Mouse (Mus musculus): Measurements from ENCODE around the gene Htr6. TPM values are rescaled to one million over a fixed set of nuclear protein-coding genes. Genes with fewer than 3 reads are reported as not detected.

Htr6 gene
- polyA plus RNA-seq, 1 experiment from 2014 or later = 0.28 TPM

DNA sequence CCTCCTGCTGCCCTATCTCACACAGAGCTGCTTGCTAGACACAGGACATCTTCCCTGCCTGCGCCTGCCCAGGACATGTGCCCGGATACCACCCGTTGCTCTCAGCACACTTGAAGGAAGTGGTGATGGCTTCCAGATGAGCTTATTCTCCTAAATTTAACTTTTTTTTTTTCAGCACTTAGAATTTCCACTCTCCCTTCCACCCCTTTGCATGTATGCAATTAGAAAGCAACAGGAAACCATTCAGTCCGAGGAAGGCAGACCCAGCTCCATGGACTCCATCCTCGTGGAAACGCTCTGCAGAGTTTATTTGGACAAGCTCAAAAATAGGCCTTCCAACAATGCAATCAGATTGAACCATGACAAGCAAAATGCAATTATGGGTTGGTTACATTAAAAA, 26.2 kb upstream of the Htr6 start:
- 42% methylated on average over 6 of the region's 6 CpGs for WGBS
- peaks cover 19% of the 10 kb centered on the region for H3K36me3 ChIP-seq
- peak overlapping the region; percentile 88 for H3K27ac ChIP-seq (replicated peaks)

DNA sequence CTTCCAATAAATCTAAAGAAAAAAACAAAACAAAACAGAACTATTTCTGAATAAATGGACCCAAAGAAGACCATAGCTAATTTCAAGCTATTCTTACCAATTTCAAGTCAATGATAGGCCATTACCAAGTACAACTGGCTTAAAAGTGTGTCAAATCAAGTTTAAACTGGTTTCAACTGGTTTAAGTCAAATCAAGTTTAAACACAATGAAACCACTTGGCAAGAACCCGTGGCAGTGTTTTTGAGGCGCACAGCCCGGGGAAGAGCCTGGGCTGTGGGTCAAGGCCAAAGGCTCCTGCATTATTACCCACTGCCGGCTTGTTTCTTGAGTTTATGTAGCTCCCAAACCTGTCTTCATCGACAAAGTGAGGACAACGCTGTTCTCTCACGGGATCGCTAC, 25.0 kb upstream of the Htr6 start:
- ATAC-seq (ENCODE audit: insufficient number of reproducible peaks, low FRiP score, low TSS enrichment, low read depth) = no peak
- no peak overlapping the region for H3K27ac ChIP-seq (replicated peaks)
- peaks cover 19% of the 10 kb centered on the region for H3K36me3 ChIP-seq
- WGBS = 88% methylated on average over 8 of the region's 8 CpGs
- peaks cover 61% of the 10 kb centered on the region for H3K4me1 ChIP-seq
- H3K27me3 ChIP-seq = no peaks in the 10 kb centered on the region
- H3K4me3 ChIP-seq (replicated peaks) = no peak overlapping the region
- H3K9ac ChIP-seq = no peak overlapping the region
- H3K9me3 ChIP-seq (replicated peaks) = no peaks in the 10 kb centered on the region
- H3K4me2 ChIP-seq (replicated peaks) = no peak overlapping the region

More for the DNA sequence above, 26.2 kb upstream of the Htr6 start:
- H3K4me2 ChIP-seq (replicated peaks) = no peak overlapping the region
- no peak overlapping the region for H3K4me3 ChIP-seq (replicated peaks)
- no peak overlapping the region for H3K9ac ChIP-seq
- no peaks in the 10 kb centered on the region for H3K9me3 ChIP-seq (replicated peaks)
- peaks cover 51% of the 10 kb centered on the region for H3K4me1 ChIP-seq
- no peaks in the 10 kb centered on the region for H3K27me3 ChIP-seq
- ATAC-seq (ENCODE audit: insufficient number of reproducible peaks, low FRiP score, low TSS enrichment, low read depth) = peak; percentile 44

- no peak overlapping the region for H3K9ac ChIP-seq
- peaks cover 51% of the 10 kb centered on the region for H3K4me1 ChIP-seq
- no peaks in the 10 kb centered on the region for H3K27me3 ChIP-seq
- 44% methylated on average over 5 of the region's 5 CpGs for WGBS
- H3K27ac ChIP-seq (replicated peaks) = peak overlapping the region; percentile 40; the same call in 1 of the 2 replicates
- no peaks in the 10 kb centered on the region for H3K36me3 ChIP-seq
- H3K4me3 ChIP-seq (replicated peaks) = no peak overlapping the region
- no peak overlapping the region for H3K4me2 ChIP-seq (replicated peaks)
- ATAC-seq (ENCODE audit: insufficient number of reproducible peaks, low FRiP score, low TSS enrichment, low read depth) = no peak
- no peaks in the 10 kb centered on the region for H3K9me3 ChIP-seq (replicated peaks)
Observed at GRCm38 (mm10) chr4:139096201-139096600, 20.8 kb upstream of the Htr6 start.

- H3K9ac ChIP-seq = no peak overlapping the region
- peaks cover 51% of the 10 kb centered on the region for H3K4me1 ChIP-seq
- no peak for ATAC-seq (ENCODE audit: insufficient number of reproducible peaks, low FRiP score, low TSS enrichment, low read depth)
- H3K4me2 ChIP-seq (replicated peaks) = no peak overlapping the region
- H3K9me3 ChIP-seq (replicated peaks) = no peaks in the 10 kb centered on the region
- no peaks in the 10 kb centered on the region for H3K36me3 ChIP-seq
- peaks cover 3% of the 10 kb centered on the region; the same call in 1 of the 2 replicates for H3K27me3 ChIP-seq
- H3K27ac ChIP-seq (replicated peaks) = peak overlapping the region; percentile 40
- H3K4me3 ChIP-seq (replicated peaks) = no peak overlapping the region
- 17% methylated on average over 1 of the region's 1 CpGs for WGBS
Observed at GRCm38 (mm10) chr4:139095406-139095805, 20.0 kb upstream of the Htr6 start.

DNA sequence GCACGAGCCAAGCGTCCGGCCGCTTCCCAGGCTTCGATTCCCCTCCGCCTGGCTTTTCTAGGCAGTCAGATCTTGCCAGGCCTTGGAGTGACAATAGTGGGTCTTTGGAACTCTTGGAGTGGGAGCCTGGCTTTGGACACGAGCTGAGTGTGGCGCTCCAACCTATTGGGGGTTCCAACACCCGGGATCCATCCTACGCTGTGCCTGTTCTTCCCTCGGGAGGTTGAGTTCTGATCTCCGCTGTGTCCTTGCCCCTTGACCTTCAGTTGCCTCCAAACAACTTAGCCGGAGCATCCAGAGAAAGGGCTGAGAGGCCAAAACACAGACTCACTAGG, 17.8 kb upstream of the Htr6 start:
- peak overlapping the region; percentile 90 for H3K4me2 ChIP-seq (replicated peaks)
- no peaks in the 10 kb centered on the region for H3K36me3 ChIP-seq
- H3K9ac ChIP-seq = peak overlapping the region; percentile 90
- H3K4me1 ChIP-seq = peaks cover 63% of the 10 kb centered on the region
- no peaks in the 10 kb centered on the region for H3K9me3 ChIP-seq (replicated peaks)
- WGBS = 16% methylated on average over 13 of the region's 13 CpGs
- H3K4me3 ChIP-seq (replicated peaks) = peak overlapping the region; percentile 79
- ATAC-seq (ENCODE audit: insufficient number of reproducible peaks, low FRiP score, low TSS enrichment, low read depth) = no peak
- H3K27me3 ChIP-seq = peaks cover 3% of the 10 kb centered on the region; the same call in 1 of the 2 replicates
- H3K27ac ChIP-seq (replicated peaks) = peak overlapping the region; percentile 88

- no peaks in the 10 kb centered on the region for H3K9me3 ChIP-seq (replicated peaks)
- peak within 1 kb of the TSS; percentile 79 for H3K4me3 ChIP-seq (replicated peaks)
- H3K27ac ChIP-seq (replicated peaks) = peak within 1 kb of the TSS; percentile 88
- peaks cover 3% of the 10 kb centered on the region; the same call in 1 of the 2 replicates for H3K27me3 ChIP-seq
- under 1% methylated on average over 100 of the region's 105 CpGs for WGBS
- H3K36me3 ChIP-seq = no peaks in the 10 kb centered on the region
- H3K4me2 ChIP-seq (replicated peaks) = peak within 1 kb of the TSS; percentile 90
- peaks cover 65% of the 10 kb centered on the region for H3K4me1 ChIP-seq
- H3K9ac ChIP-seq = peak within 1 kb of the TSS; percentile 90
- ATAC-seq (ENCODE audit: insufficient number of reproducible peaks, low FRiP score, low TSS enrichment, low read depth) = 0 out of 2 replicates have a peak, but pooled peaks have one; percentile 63
Observed at GRCm38 (mm10) chr4:139092356-139093195, 17.2 kb upstream of the Htr6 start, which contains the start of gene Nbl1. Nbl1 (minus strand) TSS chr4:139092993.

DNA sequence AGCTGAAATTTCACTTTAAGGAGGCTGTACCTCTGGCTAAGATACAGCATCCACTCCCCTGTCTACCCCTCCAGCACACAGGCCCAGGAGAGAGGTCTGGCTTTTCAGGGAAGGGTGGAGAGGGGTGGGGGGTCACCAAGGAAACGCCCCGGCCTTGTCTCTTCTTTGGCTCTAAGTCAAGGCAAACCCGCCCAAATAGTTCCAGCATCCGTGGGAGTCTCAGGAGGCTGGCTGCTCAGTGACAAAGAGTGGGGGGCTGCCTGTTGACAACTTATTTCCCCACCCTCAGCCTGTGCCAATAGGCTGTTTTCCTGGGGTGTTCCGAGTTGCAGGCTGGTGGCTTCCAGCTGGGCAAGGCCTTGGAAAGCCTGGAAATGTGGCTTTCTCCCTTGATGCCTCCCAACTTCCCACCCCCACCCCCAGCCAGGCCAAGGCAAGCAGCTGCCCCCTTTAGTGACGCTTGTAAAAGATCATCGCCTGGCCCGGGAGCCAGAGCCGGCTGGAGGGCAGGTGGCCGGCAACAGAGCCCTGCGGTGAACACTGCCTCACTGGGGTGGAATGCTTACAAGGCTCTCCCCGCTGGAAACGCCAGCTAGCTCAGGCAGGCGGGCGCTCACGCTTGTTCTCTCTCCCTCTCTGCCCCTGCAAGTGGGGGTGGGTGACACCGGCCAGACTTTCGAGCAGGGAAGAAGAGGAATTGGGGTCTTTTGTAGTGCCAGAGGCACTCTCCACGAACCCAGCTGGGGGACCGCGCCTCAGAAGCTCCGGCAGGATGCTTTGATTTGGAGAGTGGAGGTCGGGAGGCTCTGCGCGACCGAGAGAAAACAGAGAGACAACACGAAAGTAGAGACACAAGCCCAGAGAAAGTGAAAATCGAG, 16.3 kb upstream of the Htr6 start:
- Histone ChIP-seq H3K9ac (peak overlapping the region; percentile 90), H3K4me2 (replicated peaks) (peak overlapping the region; percentile 90), H3K36me3 (no peaks in the 10 kb centered on the region), H3K9me3 (replicated peaks) (no peaks in the 10 kb centered on the region), H3K4me1 (peaks cover 65% of the 10 kb centered on the region), H3K27me3 (peaks cover 3% of the 10 kb centered on the region; the same call in 1 of the 2 replicates), H3K27ac (replicated peaks) (peak overlapping the region; percentile 88), H3K4me3 (replicated peaks) (peak overlapping the region; percentile 79)
- peak; percentile 56 for ATAC-seq (ENCODE audit: insufficient number of reproducible peaks, low FRiP score, low TSS enrichment, low read depth)
- 4% methylated on average over 28 of the region's 28 CpGs for WGBS

- WGBS = 24% methylated on average over 7 of the region's 7 CpGs
- ATAC-seq (ENCODE audit: insufficient number of reproducible peaks, low FRiP score, low TSS enrichment, low read depth) = no peak
- no peaks in the 10 kb centered on the region for H3K36me3 ChIP-seq
- peak overlapping the region; percentile 90; the same call in 1 of the 2 replicates for H3K9ac ChIP-seq
- H3K9me3 ChIP-seq (replicated peaks) = no peaks in the 10 kb centered on the region
- peak overlapping the region; percentile 90 for H3K4me2 ChIP-seq (replicated peaks)
- peaks cover 3% of the 10 kb centered on the region; the same call in 1 of the 2 replicates for H3K27me3 ChIP-seq
- peaks cover 61% of the 10 kb centered on the region for H3K4me1 ChIP-seq
- peak overlapping the region; percentile 79 for H3K4me3 ChIP-seq (replicated peaks)
- H3K27ac ChIP-seq (replicated peaks) = peak overlapping the region; percentile 88
Observed at GRCm38 (mm10) chr4:139091066-139091465, 15.7 kb upstream of the Htr6 start.

- no peaks in the 10 kb centered on the region for H3K9me3 ChIP-seq (replicated peaks)
- H3K36me3 ChIP-seq = 0 out of 2 replicates have a peak, but pooled peaks cover 2% of the 10 kb centered on the region
- H3K4me2 ChIP-seq (replicated peaks) = peak overlapping the region; percentile 90
- no peak for ATAC-seq (ENCODE audit: insufficient number of reproducible peaks, low FRiP score, low TSS enrichment, low read depth)
- peaks cover 3% of the 10 kb centered on the region; the same call in 1 of the 2 replicates for H3K27me3 ChIP-seq
- H3K9ac ChIP-seq = 0 out of 2 replicates have a peak overlapping the region, but pooled peaks have one; percentile 2
- H3K4me3 ChIP-seq (replicated peaks) = peak overlapping the region; percentile 79
- peaks cover 58% of the 10 kb centered on the region for H3K4me1 ChIP-seq
- no peak overlapping the region; the same call in 1 of the 2 replicates for H3K27ac ChIP-seq (replicated peaks)
- 48% methylated on average over 15 of the region's 15 CpGs for WGBS
Observed at GRCm38 (mm10) chr4:139090303-139090940, 15.1 kb upstream of the Htr6 start.

DNA sequence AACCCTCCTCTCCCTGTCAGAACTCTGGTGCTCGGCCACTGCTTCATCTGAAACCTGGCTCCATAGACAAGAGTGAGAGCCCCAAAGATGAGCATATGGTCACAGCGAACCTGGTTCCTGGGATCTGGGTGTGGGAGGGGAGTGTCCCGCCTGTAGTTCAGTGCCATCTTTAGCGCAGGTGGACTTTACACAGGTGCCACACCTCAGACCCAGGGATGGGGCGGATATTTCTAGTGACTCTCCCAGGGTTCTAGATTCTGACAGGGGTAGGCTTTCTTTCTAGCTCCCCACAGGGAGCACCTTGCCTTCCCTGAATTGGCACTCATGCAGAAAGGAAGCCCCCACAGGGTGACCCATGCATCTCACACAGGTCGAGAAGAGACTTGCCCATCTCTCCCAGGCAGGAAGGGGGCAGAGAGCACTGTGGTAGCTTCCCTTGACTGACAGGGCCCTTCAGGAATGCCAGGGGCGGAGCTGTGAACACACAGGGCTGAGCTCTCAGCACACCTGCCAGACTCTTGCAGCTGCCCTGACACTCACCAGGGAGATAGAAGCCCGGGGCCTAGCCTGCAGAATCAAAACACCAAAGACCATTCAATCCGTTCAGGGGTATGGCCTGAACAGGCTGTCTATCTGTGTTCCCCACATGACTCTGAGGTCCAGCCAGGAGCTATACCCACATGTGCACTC, 13.8 kb upstream of the Htr6 start:
- H3K27me3 ChIP-seq = peaks cover 3% of the 10 kb centered on the region; the same call in 1 of the 2 replicates
- no peak overlapping the region for H3K4me3 ChIP-seq (replicated peaks)
- ATAC-seq (ENCODE audit: insufficient number of reproducible peaks, low FRiP score, low TSS enrichment, low read depth) = no peak
- no peak overlapping the region for H3K27ac ChIP-seq (replicated peaks)
- no peak overlapping the region for H3K9ac ChIP-seq
- 60% methylated on average over 9 of the region's 9 CpGs for WGBS
- no peaks in the 10 kb centered on the region for H3K9me3 ChIP-seq (replicated peaks)
- peaks cover 14% of the 10 kb centered on the region; the same call in 1 of the 2 replicates for H3K36me3 ChIP-seq
- peaks cover 62% of the 10 kb centered on the region for H3K4me1 ChIP-seq
- no peak overlapping the region for H3K4me2 ChIP-seq (replicated peaks)

Measured in embryonic facial prominence, embryonic 15.5 days (tissue).